Comparison of ENCODE assay signal across 29 mouse cellular contexts in the genomic region with DNA sequence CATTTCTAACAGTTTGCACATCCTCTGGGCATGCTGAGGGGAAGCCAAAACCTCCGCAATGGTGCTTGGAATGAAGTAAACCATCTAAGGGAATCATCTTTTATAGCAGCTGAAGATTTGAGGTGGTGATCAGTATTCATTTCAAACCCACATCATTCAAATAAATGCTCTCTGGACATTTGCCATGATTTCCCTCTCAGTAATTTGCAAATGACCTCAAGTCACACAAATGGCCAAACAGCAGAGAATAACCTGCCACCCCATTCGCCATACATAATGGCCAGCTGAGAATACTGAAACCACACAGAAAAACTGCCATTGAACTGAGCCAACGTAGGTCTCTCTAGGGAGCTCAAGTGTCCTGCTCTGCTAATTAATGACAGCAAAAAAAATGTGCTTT.
"Had no signal": no experiment of that assay in that cellular context is flagged by ENCODE, and none has a peak within 500 bp of the region (broad histone marks: within the 10 kb centered on the region; RNA-seq: fewer than 3 reads in every experiment).

No protein-coding gene starts in this region.

- H3K9ac ChIP-seq: heart, embryonic 12.5 days; hindbrain, embryonic 12.5 days; hindbrain, embryonic 14.5 days; intestine, embryonic 15.5 days; kidney, embryonic 15.5 days; limb, embryonic 12.5 days; liver, embryonic 13.5 days; liver, embryonic 15.5 days had no signal

- H3K4me1 ChIP-seq: heart, embryonic 10.5 days; heart, embryonic 12.5 days; hindbrain, embryonic 10.5 days; hindbrain, embryonic 12.5 days; intestine, embryonic 15.5 days; kidney, embryonic 15.5 days; limb, embryonic 12.5 days; liver, embryonic 15.5 days had no signal

- DNase-seq: gastrocnemius, adult 2 months; gastrocnemius, postnatal 10 days; gastrocnemius, postnatal 25 days; heart, adult 18-20 months; heart, postnatal 10 days; heart, postnatal 4 days; kidney, adult 18-20 months; kidney, adult 9 months; kidney, postnatal 14 days; kidney, postnatal 36 days; liver; liver, embryonic 13.5 days had no signal

- H3K4me2 ChIP-seq: heart, embryonic 12.5 days; hindbrain, embryonic 12.5 days; hindbrain, embryonic 14.5 days; intestine, embryonic 15.5 days; kidney, embryonic 15.5 days; limb, embryonic 12.5 days; liver, embryonic 11.5 days; liver, embryonic 13.5 days; liver, embryonic 15.5 days had no signal

- H3K4me3 ChIP-seq: gastrocnemius, adult 2 months; heart, embryonic 10.5 days; heart, embryonic 12.5 days; hindbrain, embryonic 10.5 days; hindbrain, embryonic 12.5 days; intestine, embryonic 15.5 days; kidney, embryonic 15.5 days; layer of hippocampus, adult 2 months; left cerebral cortex, adult 2 months; limb, embryonic 10.5 days; limb, embryonic 12.5 days; liver, embryonic 13.5 days; liver, embryonic 15.5 days had no signal

- H3K36me3 ChIP-seq: heart, embryonic 10.5 days; heart, embryonic 12.5 days; hindbrain, embryonic 10.5 days; hindbrain, embryonic 12.5 days; intestine, embryonic 15.5 days; kidney, embryonic 15.5 days; limb, embryonic 10.5 days; limb, embryonic 12.5 days; liver, embryonic 13.5 days; liver, embryonic 15.5 days had no signal

- H3K27ac ChIP-seq: gastrocnemius, adult 2 months; heart, embryonic 10.5 days; hindbrain, embryonic 10.5 days; hindbrain, embryonic 12.5 days; hindbrain, embryonic 14.5 days; intestine, embryonic 15.5 days; kidney, embryonic 15.5 days; kidney, postnatal 0 days; layer of hippocampus, adult 2 months; left cerebral cortex, adult 2 months; limb, embryonic 10.5 days; limb, embryonic 12.5 days; liver, embryonic 13.5 days; liver, embryonic 15.5 days had no signal

- ATAC-seq: hindbrain, embryonic 16.5 days; inflammation-experienced regulatory T-cells, adult 6 months; intestine, embryonic 15.5 days; intestine, postnatal 0 days had no signal

- H3K27me3 ChIP-seq: hindbrain, embryonic 12.5 days; intestine, embryonic 15.5 days; kidney, embryonic 15.5 days; limb, embryonic 12.5 days; liver, embryonic 13.5 days had no signal

- H3K9me3 ChIP-seq: heart, embryonic 10.5 days; heart, embryonic 12.5 days; hindbrain, embryonic 10.5 days; hindbrain, embryonic 12.5 days; intestine, embryonic 15.5 days; kidney, embryonic 15.5 days; limb, embryonic 10.5 days; limb, embryonic 12.5 days; liver, embryonic 13.5 days; liver, embryonic 15.5 days had no signal
